Mouse (Mus musculus): ENCODE measurements around the gene Phactr3.

- TF ChIP-seq CTCF (IDR thresholded peaks at IDR 0.05) (peak; percentile 71), POLR2A (IDR thresholded peaks at IDR 0.05; ENCODE audit: insufficient read depth, low read depth, low read length) (no peak)
Measured at GRCm38 (mm10) chr2:178117946-178118345, 829 bp upstream of the Phactr3 start.

All from heart, adult 2 months (tissue).